Mouse (Mus musculus): Measurements from ENCODE around the gene Kcng4. TPM values are rescaled to one million over a fixed set of nuclear protein-coding genes. Genes with fewer than 3 reads are reported as not detected.

Gene Kcng4
- polyA plus RNA-seq, 1 experiment from 2014 or later, result 0.07 TPM

Other genes starting within 250 kb of the Kcng4 start
- 12.0 and 13.5 TPM in 2 replicates for gene Mlycd, start 240.8 kb downstream of the Kcng4 start, polyA plus RNA-seq (2014; fragmentation: Nextera tagmentation; extraction: Ambion mirVana)
- 0.09 TPM in 1 of 2 replicates, not detected in the other for gene Osgin1, start 201.6 kb downstream of the Kcng4 start, polyA plus RNA-seq (2014; fragmentation: Nextera tagmentation; extraction: Ambion mirVana)
- 15.3 and 18.3 TPM in 2 replicates for gene Necab2, start 189.0 kb downstream of the Kcng4 start, polyA plus RNA-seq (2014; fragmentation: Nextera tagmentation; extraction: Ambion mirVana)
- gene Slc38a8, start 134.0 kb downstream of the Kcng4 start, polyA plus RNA-seq (2014; fragmentation: Nextera tagmentation; extraction: Ambion mirVana), result 0.13 TPM in 1 of 2 replicates, not detected in the other
- 98.0 and 98.2 TPM in 2 replicates for gene Mbtps1, start 76.9 kb downstream of the Kcng4 start, polyA plus RNA-seq (2014; fragmentation: Nextera tagmentation; extraction: Ambion mirVana)
- 78.7 and 89.0 TPM in 2 replicates for gene Hsdl1, start 60.5 kb downstream of the Kcng4 start, polyA plus RNA-seq (2014; fragmentation: Nextera tagmentation; extraction: Ambion mirVana)
- 0.16 TPM in 1 of 2 replicates, not detected in the other for gene Dnaaf1, start 60.4 kb downstream of the Kcng4 start, polyA plus RNA-seq (2014; fragmentation: Nextera tagmentation; extraction: Ambion mirVana)
- 15.2 and 17.1 TPM in 2 replicates for gene Taf1c, start 30.5 kb downstream of the Kcng4 start, polyA plus RNA-seq (2014; fragmentation: Nextera tagmentation; extraction: Ambion mirVana)
- not detected in 2 replicates for gene Adad2, start 22.9 kb downstream of the Kcng4 start, polyA plus RNA-seq (2014; fragmentation: Nextera tagmentation; extraction: Ambion mirVana)
- 0.63 TPM in 1 of 2 replicates, not detected in the other for gene Wfdc1, start 30.7 kb upstream of the Kcng4 start, polyA plus RNA-seq (2014; fragmentation: Nextera tagmentation; extraction: Ambion mirVana)
- gene Atp2c2, start 64.3 kb upstream of the Kcng4 start, polyA plus RNA-seq (2014; fragmentation: Nextera tagmentation; extraction: Ambion mirVana), result 1.0 and 1.7 TPM in 2 replicates
- 12.6 and 13.4 TPM in 2 replicates for gene Tldc1, start 142.7 kb upstream of the Kcng4 start, polyA plus RNA-seq (2014; fragmentation: Nextera tagmentation; extraction: Ambion mirVana)
- 167 and 251 TPM in 2 replicates for gene Cotl1, start 204.9 kb upstream of the Kcng4 start, polyA plus RNA-seq (2014; fragmentation: Nextera tagmentation; extraction: Ambion mirVana)
- gene Klhl36, start 226.6 kb upstream of the Kcng4 start, polyA plus RNA-seq (2014; fragmentation: Nextera tagmentation; extraction: Ambion mirVana), result 7.3 and 9.9 TPM in 2 replicates

All from forebrain, embryonic 11.5 days (tissue).